Mouse (Mus musculus) bone marrow macrophage, adult 2 months (primary cell): ENCODE data around the gene Fam118b.

Experiments used
- CTCF ChIP-seq: IDR thresholded peaks from 2 replicates; pipeline ENCODE4 v1.5.1; 2012; ENCODE audit warnings: low read depth, mild to moderate bottlenecking, low read length, moderate library complexity
- POLR2A ChIP-seq: IDR thresholded peaks from 2 replicates; pipeline ENCODE4 v1.6.1; 2012; ENCODE audit warnings: mild to moderate bottlenecking, low read depth, low read length, borderline replicate concordance

- no peak for TF ChIP-seq POLR2A
- TF ChIP-seq CTCF = no peak
Observed at GRCm38 (mm10) chr9:35278451-35278850, 10.8 kb upstream of the Fam118b start.
